Mouse (Mus musculus): ENCODE measurements around the gene Apbb2.

- TF ChIP-seq POLR2AphosphoS2 (IDR thresholded peaks at IDR 0.05; ENCODE audit: insufficient read length, low read depth) (no peak), MYOG (IDR thresholded peaks at IDR 0.05; ENCODE audit: control insufficient read depth in 1 of 3, insufficient read depth in 1 of 3, insufficient read length in 2 of 3, low read depth in 2 of 3) (no peak), CEBPB (IDR thresholded peaks at IDR 0.05; ENCODE audit: insufficient read depth, poor library complexity, severe bottlenecking) (no peak), E2F4 (IDR thresholded peaks at IDR 0.05; ENCODE audit: insufficient read depth) (no peak), POLR2A (IDR thresholded peaks at IDR 0.05; ENCODE audit: insufficient read length, low read depth) (no peak), USF1 (IDR thresholded peaks at IDR 0.05; ENCODE audit: low read depth) (no peak)
Measured at GRCm38 (mm10) chr5:66569141-66569801, 49.3 kb downstream of the Apbb2 start.
